Mouse (Mus musculus) kidney, adult 11 months (tissue): ENCODE measurements at regions not wholly inside any gene's neighbourhood (a gene's known extent, or its start where the extent isn't known, plus 50 kb on each side); places are given as distances from the start of the nearest gene placed in this dataset.

Experiments used
- DNase-seq: peaks from one replicate; pipeline ENCODE4 v3.0.0; 2022

- no peak for DNase-seq
These were observed 482.3 kb downstream of the Irx1 start for GRCm38 (mm10) chr13:71481205-71481604.

- no peak for DNase-seq
These were observed 502.0 kb downstream of the Irx1 start for GRCm38 (mm10) chr13:71461552-71461951.

- DNase-seq, result no peak
These were observed 502.9 kb downstream of the Irx1 start for GRCm38 (mm10) chr13:71460607-71461006.

GRCm38 (mm10) chr13:71460097-71460496, 503.4 kb downstream of the Irx1 start:
- DNase-seq, result no peak

GRCm38 (mm10) chr13:71459022-71459536, 504.4 kb downstream of the Irx1 start:
- peak; percentile 62 for DNase-seq

GRCm38 (mm10) chr13:71458061-71458935, 505.2 kb downstream of the Irx1 start:
- peak; percentile 45 for DNase-seq

- DNase-seq, result peak; percentile 9
These were observed 506.0 kb downstream of the Irx1 start for GRCm38 (mm10) chr13:71457550-71457949.

- DNase-seq, result no peak
These were observed 511.3 kb downstream of the Irx1 start for GRCm38 (mm10) chr13:71452258-71452657.

GRCm38 (mm10) chr13:71437601-71438099, 525.9 kb downstream of the Irx1 start:
- DNase-seq, result no peak

GRCm38 (mm10) chr13:71403654-71404560, 559.6 kb downstream of the Irx1 start:
- no peak for DNase-seq

- DNase-seq, result no peak
These were observed 552.2 kb upstream of the Adamts16 start for GRCm38 (mm10) chr13:71393716-71394309.

- DNase-seq, result no peak
These were observed 537.0 kb upstream of the Adamts16 start for GRCm38 (mm10) chr13:71378641-71379040.

- no peak for DNase-seq
These were observed 534.4 kb upstream of the Adamts16 start for GRCm38 (mm10) chr13:71375909-71376606.

- no peak for DNase-seq
These were observed 531.4 kb upstream of the Adamts16 start for GRCm38 (mm10) chr13:71372701-71373685.

- no peak for DNase-seq
These were observed 528.2 kb upstream of the Adamts16 start for GRCm38 (mm10) chr13:71369832-71370231.

- no peak for DNase-seq
These were observed 523.6 kb upstream of the Adamts16 start for GRCm38 (mm10) chr13:71365261-71365660.

- DNase-seq, result no peak
These were observed 520.7 kb upstream of the Adamts16 start for GRCm38 (mm10) chr13:71362311-71362710.

- DNase-seq, result no peak
These were observed 517.5 kb upstream of the Adamts16 start for GRCm38 (mm10) chr13:71359112-71359511.

- no peak for DNase-seq
These were observed 509.2 kb upstream of the Adamts16 start for GRCm38 (mm10) chr13:71350787-71351186.

- DNase-seq, result no peak
These were observed 501.3 kb upstream of the Adamts16 start for GRCm38 (mm10) chr13:71342921-71343320.

GRCm38 (mm10) chr13:71338700-71339099, 497.1 kb upstream of the Adamts16 start:
- no peak for DNase-seq
